Mouse (Mus musculus) heart, adult 2 months (tissue): ENCODE measurements around the gene Ildr1. TPM values are rescaled to one million over a fixed set of nuclear protein-coding genes. Genes with fewer than 3 reads are reported as not detected.

Experiments
- DNase-seq, 2 experiments: peaks; one replicate each; pipeline ENCODE4 v3.0.0; 2021
- H3K27ac ChIP-seq: fragments of 200-600 bp; 2 replicates; pipeline ENCODE4 v1.8.1; 2022
- H3K27me3 ChIP-seq: fragments of 200-500 bp; 2 replicates; pipeline ENCODE4 v1.6.1; 2012; ENCODE audit warnings: mild to moderate bottlenecking, low read length, inconsistent platforms, mixed read lengths; ENCODE audit not compliant: control insufficient read depth, insufficient read depth
- H3K36me3 ChIP-seq: fragments of 200-500 bp; 2 replicates; pipeline ENCODE4 v1.6.1; 2012; ENCODE audit warnings: low read length, inconsistent platforms; ENCODE audit not compliant: control insufficient read depth, insufficient read depth
- H3K4me1 ChIP-seq: fragments of 200-500 bp; 2 replicates; pipeline ENCODE4 v1.6.1; 2011; ENCODE audit warnings: low read length; ENCODE audit not compliant: control insufficient read depth, insufficient read depth
- H3K4me3 ChIP-seq: fragments of 200-600 bp; 2 replicates; pipeline ENCODE4 v1.8.1; 2022
- H3K79me2 ChIP-seq: fragments of 200-500 bp; replicated peaks from 2 replicates; pipeline ENCODE4 v1.6.1; 2012; ENCODE audit warnings: mild to moderate bottlenecking, inconsistent platforms, low read length, moderate library complexity, mixed read lengths; ENCODE audit not compliant: control insufficient read depth, insufficient read depth
- H3K9ac ChIP-seq: fragments of 200-500 bp; 2 replicates; pipeline ENCODE4 v1.6.1; 2012; ENCODE audit warnings: low read depth, mild to moderate bottlenecking, control low read depth, inconsistent platforms, low read length, mixed read lengths
- CTCF ChIP-seq: fragments of 200-600 bp; IDR thresholded peaks from 2 replicates; pipeline ENCODE4 v1.8.1; 2022; ENCODE audit warnings: antibody characterized with exemption, mild to moderate bottlenecking, moderate library complexity
- EP300 ChIP-seq: fragments of 200-500 bp; IDR thresholded peaks from 2 replicates; pipeline ENCODE4 v1.6.1; 2011; ENCODE audit warnings: low read depth, low read length, control low read depth; ENCODE audit not compliant: insufficient read depth
- POLR2A ChIP-seq: fragments of 200-500 bp; IDR thresholded peaks from 2 replicates; pipeline ENCODE4 v1.6.1; 2011; ENCODE audit warnings: mild to moderate bottlenecking, low read depth, low read length, control low read depth; ENCODE audit not compliant: insufficient read depth
- WGBS: fragments of 180-500 bp; shearing (Covaris S2); methylation state at CpG from one replicate; pipeline ENCODE4 v1.1.7; 2018; 5-methylcytosine and 5-hydroxymethylcytosine counted together
- intact Hi-C: fragments of 180-260 bp; cut with DNase I; formaldehyde crosslinking; loops from one replicate; pipeline ENCODE4 v1.15.1; 2025
- polyA plus RNA-seq: library from polyadenylated mRNA; depleted of rRNA; stranded (reverse); fragments of >200 nt; gene quantifications from 2 replicates; pipeline ENCODE4 v1.2.3, GENCODE M21; 2012
- total RNA-seq, 2 experiments: library from RNA; stranded (reverse); gene quantifications; 2 replicates each; pipeline ENCODE4 v1.2.3; 2021

Ildr1 gene
- total and polyA plus RNA-seq, 3 experiments, result 0.86 TPM; not detected in 2

GRCm38 (mm10) chr16:36720194-36721055 is 26.6 kb downstream of the Ildr1 start:
- no peak for DNase-seq
- Histone ChIP-seq H3K4me3 (no peak overlapping the region), H3K36me3 (no peaks in the 10 kb centered on the region), H3K4me1 (no peaks in the 10 kb centered on the region), H3K27me3 (no peaks in the 10 kb centered on the region), H3K79me2 (no peaks in the 10 kb centered on the region), H3K27ac (no peak overlapping the region), H3K9ac (no peak overlapping the region)
- WGBS, result 63% methylated on average over 13 of the region's 13 CpGs
- intact Hi-C loops, result no loop called here
- TF ChIP-seq POLR2A (no peak), EP300 (no peak), CTCF (peak; percentile 25; the same call in 1 of the 2 replicates)

GRCm38 (mm10) chr16:36722739-36723138 is 29.0 kb downstream of the Ildr1 start:
- intact Hi-C loops, result no loop called here
- no peak overlapping the region for H3K4me3 ChIP-seq
- no peaks in the 10 kb centered on the region for H3K79me2 ChIP-seq
- no peaks in the 10 kb centered on the region for H3K27me3 ChIP-seq
- no peak for DNase-seq
- 36% methylated on average over 4 of the region's 4 CpGs for WGBS
- H3K36me3 ChIP-seq, result no peaks in the 10 kb centered on the region
- H3K9ac ChIP-seq, result no peak overlapping the region
- TF ChIP-seq EP300 (no peak), CTCF (no peak), POLR2A (no peak)
- H3K4me1 ChIP-seq, result no peaks in the 10 kb centered on the region
- H3K27ac ChIP-seq, result no peak overlapping the region

GRCm38 (mm10) chr16:36723880-36724443 is 30.2 kb downstream of the Ildr1 start:
- Histone ChIP-seq H3K36me3 (no peaks in the 10 kb centered on the region), H3K4me3 (no peak overlapping the region), H3K4me1 (no peaks in the 10 kb centered on the region), H3K27ac (no peak overlapping the region), H3K79me2 (no peaks in the 10 kb centered on the region), H3K9ac (no peak overlapping the region), H3K27me3 (no peaks in the 10 kb centered on the region)
- no peak for DNase-seq
- intact Hi-C loops, result no loop called here
- TF ChIP-seq CTCF (peak; percentile 48), EP300 (no peak)
- WGBS, result 44% methylated on average over 3 of the region's 3 CpGs

DNA sequence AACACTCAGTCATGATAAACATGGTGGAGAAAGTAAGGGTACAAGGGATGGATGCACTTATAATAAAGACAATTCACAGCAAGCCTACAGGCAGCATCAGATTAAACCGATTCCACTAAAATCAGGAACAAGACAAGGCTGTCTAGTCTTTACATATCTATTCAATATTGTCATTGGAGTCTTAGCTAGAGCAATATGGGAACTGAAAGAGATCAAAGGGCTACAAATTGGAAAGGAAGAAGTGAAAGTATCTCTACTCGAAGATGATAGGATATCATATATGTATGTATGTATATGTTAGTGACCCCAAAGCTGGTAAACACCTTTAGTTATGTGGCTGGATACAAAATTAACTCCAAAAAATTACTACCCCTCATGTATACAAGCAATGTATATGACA is 35.2 kb downstream of the Ildr1 start:
- no peak for TF ChIP-seq POLR2A
- no peak for TF ChIP-seq CTCF
- no peak for TF ChIP-seq EP300
- H3K36me3 ChIP-seq, result no peaks in the 10 kb centered on the region
- no peaks in the 10 kb centered on the region for H3K79me2 ChIP-seq
- no peak overlapping the region for H3K9ac ChIP-seq
- intact Hi-C loops, result loop anchor here (5.0 kb wide), 1 partner anchor 88 kb away; no protein-coding TSS in a partner anchor
- no peak for DNase-seq
- H3K27me3 ChIP-seq, result no peaks in the 10 kb centered on the region
- no peak overlapping the region for H3K27ac ChIP-seq
- no peak overlapping the region for H3K4me3 ChIP-seq
- no peaks in the 10 kb centered on the region for H3K4me1 ChIP-seq
- WGBS, result 76% methylated on average over 2 of the region's 2 CpGs

GRCm38 (mm10) chr16:36732572-36732971 is 38.8 kb downstream of the Ildr1 start:
- TF ChIP-seq EP300 (no peak), POLR2A (no peak), CTCF (no peak)
- Histone ChIP-seq H3K27ac (no peak overlapping the region), H3K4me3 (no peak overlapping the region), H3K36me3 (no peaks in the 10 kb centered on the region), H3K79me2 (no peaks in the 10 kb centered on the region), H3K27me3 (0 out of 2 replicates have a peak, but pooled peaks cover 2% of the 10 kb centered on the region), H3K9ac (no peak overlapping the region), H3K4me1 (no peaks in the 10 kb centered on the region)
- no peak for DNase-seq
- intact Hi-C loops, result no loop called here

- intact Hi-C loops, result no loop called here
- Histone ChIP-seq H3K9ac (no peak overlapping the region), H3K4me1 (no peaks in the 10 kb centered on the region), H3K27ac (no peak overlapping the region), H3K4me3 (no peak overlapping the region), H3K27me3 (0 out of 2 replicates have a peak, but pooled peaks cover 2% of the 10 kb centered on the region), H3K36me3 (no peaks in the 10 kb centered on the region), H3K79me2 (no peaks in the 10 kb centered on the region)
- TF ChIP-seq POLR2A (no peak), EP300 (no peak), CTCF (no peak)
- 44% methylated on average over 1 of the region's 1 CpGs for WGBS
- no peak for DNase-seq
Observed at GRCm38 (mm10) chr16:36733827-36734226, 40.0 kb downstream of the Ildr1 start.
